Mouse (Mus musculus) heart, postnatal 14 days (tissue): ENCODE data around the gene Deaf1. TPM values are rescaled to one million over a fixed set of nuclear protein-coding genes. Genes with fewer than 3 reads are reported as not detected.

Experiments used
- DNase-seq, 2 experiments: peaks; one replicate each; pipeline ENCODE4 v3.0.0; 2021 to 2022
- intact Hi-C: fragments of 180-260 bp; cut with DNase I; formaldehyde crosslinking; loops from one replicate; pipeline ENCODE4 v1.15.1; 2025
- long read RNA-seq, 2 experiments: library from polyadenylated mRNA; stranded (forward); transcript quantifications; one replicate each; pipeline ENCODE4 v2.0.0; 2021
- total RNA-seq, 2 experiments: library from RNA; stranded (reverse); gene quantifications; 2 replicates each; pipeline ENCODE4 v1.2.3; 2021

Deaf1 gene
- total RNA-seq, result 10 to 100 TPM; 20.0 to 22.1 TPM
- long read RNA-seq, experiment 1, transcript Deaf1-201 (12 exons, 2,135 nt), result major isoform, 25 of 47 reads
- long read RNA-seq, experiment 1, partial matches to known transcripts, result 2 of 47 reads
- long read RNA-seq, experiment 1, other reads (novel, unspliced or antisense), result 20 of 47 reads
- long read RNA-seq, experiment 2, transcript Deaf1-201 (12 exons, 2,135 nt), result major isoform, 18 of 35 reads
- long read RNA-seq, experiment 2, partial matches to known transcripts, result 2 of 35 reads
- long read RNA-seq, experiment 2, other reads (novel, unspliced or antisense), result 15 of 35 reads

- DNase-seq, result peak; percentile 99
- intact Hi-C loops, result no loop called here
Observed at GRCm38 (mm10) chr7:141327469-141328372, at the start of gene Deaf1, which contains the start of gene Tmem80. Gene Deaf1, minus strand, starts transcription at chr7:141327690. Gene Tmem80, plus strand, starts transcription at chr7:141327739.

GRCm38 (mm10) chr7:141374399-141374798, 46.9 kb upstream of the Deaf1 start:
- intact Hi-C loops, result no loop called here
- DNase-seq, result no peak

- no peak for DNase-seq
- intact Hi-C loops, result no loop called here
Observed at GRCm38 (mm10) chr7:141373611-141374010, 46.1 kb upstream of the Deaf1 start.

- DNase-seq, result no peak
- intact Hi-C loops, result no loop called here
Observed at GRCm38 (mm10) chr7:141371942-141372595, 44.6 kb upstream of the Deaf1 start.

GRCm38 (mm10) chr7:141369918-141370317, 42.4 kb upstream of the Deaf1 start:
- intact Hi-C loops, result loop anchor here (10.0 kb wide), 2 partner anchors 275 to 525 kb away; partner anchors contain the start of genes Odf3 and Scgb1c1
- no peak for DNase-seq

- no peak for DNase-seq
- intact Hi-C loops, result loop anchor here (10.0 kb wide), 2 partner anchors 273 to 523 kb away; partner anchors contain the start of genes Odf3 and Scgb1c1
Observed at GRCm38 (mm10) chr7:141367358-141367757, 39.9 kb upstream of the Deaf1 start.

- intact Hi-C loops, result loop anchor here (10.0 kb wide), 2 partner anchors 270 to 520 kb away; partner anchors contain the start of genes Odf3 and Scgb1c1
- DNase-seq, result no peak
Observed at GRCm38 (mm10) chr7:141365049-141365445, 37.6 kb upstream of the Deaf1 start.

DNA sequence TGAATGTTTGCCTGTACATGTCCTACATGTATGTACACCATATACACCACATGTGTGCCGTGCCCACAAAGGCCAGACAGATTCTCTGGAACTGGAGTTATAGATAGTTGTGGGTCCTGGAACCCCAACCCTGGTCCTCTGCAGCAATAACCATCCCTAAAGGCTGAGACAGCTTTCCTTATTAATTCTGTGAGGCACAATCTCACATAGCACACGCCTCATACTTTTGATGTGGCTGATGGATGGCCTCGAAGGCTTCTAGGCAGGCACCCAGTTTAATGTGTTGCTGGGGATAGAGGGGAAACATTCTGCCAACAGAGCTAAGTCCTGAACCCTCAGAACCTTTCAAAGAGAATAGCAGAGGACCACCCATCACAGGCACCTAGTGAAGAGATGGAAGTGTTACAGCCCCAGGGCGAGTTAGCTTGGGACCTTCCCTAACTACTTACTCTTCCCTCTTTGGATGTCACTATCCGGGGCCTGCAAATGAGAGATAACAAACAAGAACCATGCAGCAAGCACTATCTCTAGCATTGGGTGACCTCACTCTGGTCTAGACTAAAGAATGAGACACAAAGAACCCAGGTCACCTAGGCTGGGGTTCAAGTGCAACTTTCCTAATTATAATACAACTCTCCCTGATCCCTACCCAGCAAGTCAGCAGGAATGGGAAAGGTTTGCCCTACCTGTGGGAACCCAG, 37.0 kb upstream of the Deaf1 start:
- DNase-seq, result no peak
- intact Hi-C loops, result loop anchor here (5.0 to 10.0 kb wide), 3 partner anchors 137 to 520 kb away; partner anchors contain the start of genes Odf3, Phrf1 and Scgb1c1

GRCm38 (mm10) chr7:141363752-141364125, 36.2 kb upstream of the Deaf1 start:
- intact Hi-C loops, result loop anchor here (2.0 to 10.0 kb wide), 4 partner anchors 99 to 519 kb away; partner anchors contain the start of genes Odf3, Phrf1 and Scgb1c1
- DNase-seq, result no peak

- intact Hi-C loops, result loop anchor here (2.0 to 10.0 kb wide), 4 partner anchors 98 to 518 kb away; partner anchors contain the start of genes Odf3, Phrf1 and Scgb1c1
- peak; percentile 66 to 82 for DNase-seq
Observed at GRCm38 (mm10) chr7:141363106-141363751, 35.7 kb upstream of the Deaf1 start.

DNA sequence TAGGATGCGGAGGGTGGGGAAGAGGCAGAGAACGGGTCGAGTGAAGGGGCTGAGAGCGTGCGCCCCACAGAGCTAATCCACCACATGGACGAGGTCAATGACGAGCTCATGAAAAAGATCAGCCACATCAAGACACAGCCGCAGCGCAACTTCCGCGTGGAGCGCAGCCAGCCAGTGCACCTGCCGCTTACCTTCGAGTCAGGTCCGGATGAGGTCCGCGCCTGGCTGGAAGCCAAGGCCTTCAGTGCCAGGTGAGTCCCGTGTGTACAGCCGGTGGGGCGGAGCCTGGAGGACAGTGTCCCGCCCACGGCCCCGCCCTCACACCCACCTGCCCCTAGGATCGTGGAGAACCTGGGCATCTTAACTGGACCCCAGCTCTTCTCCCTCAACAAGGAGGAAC, 34.0 kb upstream of the Deaf1 start:
- DNase-seq, result no peak
- intact Hi-C loops, result loop anchor here (5.0 to 10.0 kb wide), 3 partner anchors 134 to 517 kb away; partner anchors contain the start of genes Odf3, Phrf1 and Scgb1c1

DNA sequence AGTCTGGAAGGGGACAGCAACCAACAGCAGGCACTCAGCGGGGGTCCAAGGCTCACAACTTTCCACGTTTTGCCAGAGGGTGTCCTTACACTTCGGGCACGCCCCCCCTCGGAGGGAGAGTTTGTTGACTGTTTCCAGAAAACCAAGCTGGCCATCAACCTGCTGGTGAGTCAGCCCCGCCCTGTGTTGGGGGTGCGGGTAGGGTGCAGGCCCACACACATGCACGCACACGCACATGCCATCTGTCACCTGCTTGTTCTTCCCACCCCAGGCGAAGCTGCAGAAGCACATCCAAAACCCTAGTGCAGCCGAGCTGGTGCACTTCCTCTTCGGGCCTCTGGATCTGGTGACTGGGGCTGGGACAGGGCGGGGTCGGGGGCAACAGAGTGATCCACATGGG, 29.5 kb upstream of the Deaf1 start:
- intact Hi-C loops, result no loop called here
- no peak for DNase-seq

GRCm38 (mm10) chr7:141355626-141356326, 28.3 kb upstream of the Deaf1 start:
- intact Hi-C loops, result no loop called here
- DNase-seq, result no peak

DNA sequence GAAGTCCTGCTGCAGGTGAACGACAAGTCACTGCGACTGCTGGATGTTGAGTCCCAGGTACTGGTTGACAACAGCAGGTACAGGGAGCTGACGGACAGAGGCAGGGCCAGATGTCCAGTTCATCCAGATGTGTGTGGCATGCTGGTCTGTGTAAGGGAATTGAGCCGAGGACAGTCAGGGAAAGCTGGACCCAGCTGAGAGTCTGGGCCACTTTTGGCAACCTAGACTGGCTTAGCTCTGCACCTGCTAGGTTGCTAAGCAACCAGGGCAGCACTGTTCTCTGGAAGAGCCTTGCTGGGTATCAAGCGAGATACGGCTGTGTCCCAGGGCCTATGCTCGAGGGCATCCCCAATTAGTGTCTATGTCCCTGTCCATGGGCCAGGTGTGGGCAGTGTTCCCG, 27.6 kb upstream of the Deaf1 start:
- no peak for DNase-seq
- intact Hi-C loops, result no loop called here

GRCm38 (mm10) chr7:141351061-141351460, 23.6 kb upstream of the Deaf1 start:
- intact Hi-C loops, result no loop called here
- no peak for DNase-seq

DNA sequence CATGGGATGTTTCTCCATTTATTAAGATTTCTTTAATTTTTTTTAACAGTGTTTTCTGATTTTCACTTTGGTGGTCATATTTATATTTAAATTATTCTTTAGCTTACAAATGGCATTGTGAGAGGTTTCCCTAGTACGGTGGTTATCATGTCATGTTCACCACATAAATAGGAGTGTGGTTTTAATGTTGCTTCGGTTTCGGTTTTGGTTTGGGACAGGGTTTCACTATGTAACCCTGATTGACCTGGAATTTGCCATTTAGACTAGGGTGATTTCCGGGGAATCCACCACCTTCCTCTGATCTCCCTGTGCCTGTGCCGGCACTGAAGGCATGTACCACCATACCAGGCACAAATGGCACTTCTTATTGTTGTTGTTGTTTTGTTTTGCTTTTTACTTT, 17.3 kb upstream of the Deaf1 start:
- intact Hi-C loops, result no loop called here
- no peak for DNase-seq

DNA sequence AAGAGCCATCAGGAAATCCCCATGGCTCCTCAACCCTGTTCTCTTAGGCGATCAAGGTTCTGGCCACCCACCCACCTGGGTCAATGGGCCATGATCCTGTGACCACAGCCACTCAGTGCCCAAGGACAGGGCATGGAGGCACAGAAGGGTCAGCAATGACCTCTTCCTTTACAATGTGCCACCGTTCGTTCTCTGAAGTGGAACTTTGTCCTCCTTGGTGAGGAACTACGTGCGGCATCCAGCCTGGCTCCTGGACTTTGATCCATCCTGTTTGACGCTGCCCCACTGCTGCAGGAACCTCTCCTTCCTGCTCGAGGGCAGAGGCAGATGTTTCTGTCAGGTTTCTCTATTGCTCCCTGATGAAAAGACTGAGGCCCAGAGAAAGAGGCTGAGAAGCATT, 16.2 kb upstream of the Deaf1 start:
- intact Hi-C loops, result no loop called here
- DNase-seq, result no peak

DNA sequence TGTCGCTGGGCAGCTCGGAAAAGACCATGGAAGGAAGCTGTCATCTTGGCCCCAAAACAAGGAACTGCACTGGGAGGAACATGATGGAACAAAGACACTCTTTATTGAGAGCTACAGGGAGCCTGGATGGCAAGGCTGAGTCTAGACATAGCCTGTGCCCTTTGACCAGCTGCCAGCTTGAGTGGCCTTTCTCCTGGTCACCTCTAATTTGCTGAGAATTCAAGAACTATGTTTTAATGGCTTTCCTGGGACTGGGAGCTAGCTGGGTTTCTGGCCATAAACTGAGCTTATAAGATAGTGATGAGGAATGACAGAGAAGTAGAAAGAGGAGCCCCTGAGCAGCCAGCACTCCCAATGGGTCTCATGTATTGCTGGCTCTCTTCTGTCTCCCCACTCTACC, 15.7 kb upstream of the Deaf1 start:
- no peak for DNase-seq
- intact Hi-C loops, result no loop called here
